Mouse (Mus musculus) hindbrain, embryonic 16.5 days (tissue): ENCODE data around the gene Sptlc3. TPM values are rescaled to one million over a fixed set of nuclear protein-coding genes. Genes with fewer than 3 reads are reported as not detected.

Experiments
- ATAC-seq: fragments of 200-750 bp; cut with Nextera tagmentation; 2 replicates; pipeline ENCODE4 v1.8.0; 2017; ENCODE audit warnings: moderate TSS enrichment, moderate library complexity
- H3K27ac ChIP-seq: fragments of 300-500 bp; sonication (generic); 2 replicates; pipeline ENCODE4 v1.5.1; 2014; ENCODE audit warnings: low read depth, mild to moderate bottlenecking, control low read depth, low read length, moderate library complexity
- H3K27me3 ChIP-seq: fragments of 300-500 bp; sonication (generic); replicated peaks from 2 replicates; pipeline ENCODE4 v1.6.1; 2014; ENCODE audit warnings: low read length; ENCODE audit not compliant: control insufficient read depth, insufficient read depth
- H3K36me3 ChIP-seq: fragments of 300-500 bp; sonication (generic); 2 replicates; pipeline ENCODE4 v1.6.1; 2014; ENCODE audit warnings: mild to moderate bottlenecking, low read length, moderate library complexity, mixed read lengths; ENCODE audit not compliant: control insufficient read depth, insufficient read depth
- H3K4me1 ChIP-seq: fragments of 300-500 bp; sonication (generic); 2 replicates; pipeline ENCODE4 v1.6.1; 2014; ENCODE audit warnings: low read depth, low read length; ENCODE audit not compliant: control insufficient read depth, insufficient read depth
- H3K4me2 ChIP-seq: fragments of 300-500 bp; sonication (generic); 2 replicates; pipeline ENCODE4 v1.6.1; 2014; ENCODE audit warnings: mild to moderate bottlenecking, low read length, control low read depth, moderate library complexity
- H3K4me3 ChIP-seq: fragments of 300-500 bp; sonication (generic); 2 replicates; pipeline ENCODE4 v1.5.1; 2014; ENCODE audit warnings: mild to moderate bottlenecking, low read length, control low read depth, moderate library complexity
- H3K9ac ChIP-seq: fragments of 300-500 bp; sonication (generic); 2 replicates; pipeline ENCODE4 v1.6.1; 2014; ENCODE audit warnings: low read depth, mild to moderate bottlenecking, control low read depth, low read length, moderate library complexity
- H3K9me3 ChIP-seq: fragments of 300-500 bp; sonication (generic); 2 replicates; pipeline ENCODE4 v1.6.1; 2014; ENCODE audit warnings: mild to moderate bottlenecking, low read length, moderate library complexity; ENCODE audit not compliant: control insufficient read depth
- WGBS: fragments of 180-500 bp; shearing (Covaris S2); extraction: QIAGEN DNeasy Blood & Tissue Kit; methylation state at CpG from one replicate; pipeline ENCODE4 v1.1.7; 2014; 5-methylcytosine and 5-hydroxymethylcytosine counted together
- polyA plus RNA-seq: library from polyadenylated mRNA; unstranded; fragments of >200 nt; fragmentation: Nextera tagmentation; extraction: Ambion mirVana; gene quantifications from 2 replicates; pipeline ENCODE4 v1.2.1, GENCODE M21; 2015

Gene Sptlc3
- polyA plus RNA-seq, 1 experiment from 2014 or later: 0.20 TPM

DNA sequence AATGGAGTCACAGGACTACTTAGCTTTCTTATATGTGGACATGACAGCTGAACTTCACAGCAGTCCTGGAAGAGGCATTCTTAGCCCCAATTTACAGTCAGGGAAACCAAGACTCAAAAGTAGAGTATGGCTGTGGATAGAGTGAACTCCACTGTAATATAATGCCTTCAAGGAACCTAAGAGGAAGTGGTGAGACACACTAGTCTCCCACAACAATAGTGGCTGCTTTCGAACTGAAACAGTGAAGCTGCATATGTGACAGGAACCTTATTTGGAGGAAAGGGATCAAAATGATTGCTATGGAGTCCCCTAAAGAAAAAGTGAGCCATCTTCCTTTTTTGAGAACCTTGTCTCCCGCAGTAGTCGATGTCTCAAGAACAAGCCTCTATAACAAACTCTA, 178.1 kb downstream of the Sptlc3 start:
- Histone ChIP-seq H3K36me3 (no peaks in the 10 kb centered on the region), H3K4me1 (peaks cover 9% of the 10 kb centered on the region), H3K9ac (no peak overlapping the region), H3K9me3 (no peaks in the 10 kb centered on the region), H3K27ac (no peak overlapping the region), H3K27me3 (no peaks in the 10 kb centered on the region), H3K4me3 (no peak overlapping the region), H3K4me2 (no peak overlapping the region)
- no peak for ATAC-seq
- WGBS: 85% methylated on average over 3 of the region's 3 CpGs

DNA sequence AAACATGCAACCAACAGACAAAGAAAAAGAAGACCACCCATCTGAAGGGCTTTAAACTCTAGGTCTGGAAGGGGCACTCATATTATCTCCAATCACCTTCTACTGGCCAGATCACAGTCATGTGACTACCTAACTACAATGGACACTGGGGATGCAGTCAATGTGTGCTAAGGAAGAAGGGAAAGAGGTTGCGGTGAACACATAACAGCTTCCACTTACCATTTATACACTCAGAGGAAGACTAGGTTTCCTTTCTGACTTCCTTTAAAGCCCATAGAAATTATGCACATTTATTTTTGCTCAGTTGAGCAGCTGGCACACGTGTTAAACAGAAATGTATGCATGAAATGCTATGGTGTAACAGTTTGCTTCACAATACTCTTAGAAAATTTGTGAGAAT, 178.7 kb downstream of the Sptlc3 start:
- no peak overlapping the region for H3K9ac ChIP-seq
- WGBS: 65% methylated on average over 2 of the region's 2 CpGs
- ATAC-seq: no peak
- no peaks in the 10 kb centered on the region for H3K36me3 ChIP-seq
- no peak overlapping the region for H3K4me3 ChIP-seq
- no peak overlapping the region for H3K27ac ChIP-seq
- H3K27me3 ChIP-seq: no peaks in the 10 kb centered on the region
- no peaks in the 10 kb centered on the region for H3K9me3 ChIP-seq
- no peak overlapping the region for H3K4me2 ChIP-seq
- peaks cover 10% of the 10 kb centered on the region for H3K4me1 ChIP-seq

DNA sequence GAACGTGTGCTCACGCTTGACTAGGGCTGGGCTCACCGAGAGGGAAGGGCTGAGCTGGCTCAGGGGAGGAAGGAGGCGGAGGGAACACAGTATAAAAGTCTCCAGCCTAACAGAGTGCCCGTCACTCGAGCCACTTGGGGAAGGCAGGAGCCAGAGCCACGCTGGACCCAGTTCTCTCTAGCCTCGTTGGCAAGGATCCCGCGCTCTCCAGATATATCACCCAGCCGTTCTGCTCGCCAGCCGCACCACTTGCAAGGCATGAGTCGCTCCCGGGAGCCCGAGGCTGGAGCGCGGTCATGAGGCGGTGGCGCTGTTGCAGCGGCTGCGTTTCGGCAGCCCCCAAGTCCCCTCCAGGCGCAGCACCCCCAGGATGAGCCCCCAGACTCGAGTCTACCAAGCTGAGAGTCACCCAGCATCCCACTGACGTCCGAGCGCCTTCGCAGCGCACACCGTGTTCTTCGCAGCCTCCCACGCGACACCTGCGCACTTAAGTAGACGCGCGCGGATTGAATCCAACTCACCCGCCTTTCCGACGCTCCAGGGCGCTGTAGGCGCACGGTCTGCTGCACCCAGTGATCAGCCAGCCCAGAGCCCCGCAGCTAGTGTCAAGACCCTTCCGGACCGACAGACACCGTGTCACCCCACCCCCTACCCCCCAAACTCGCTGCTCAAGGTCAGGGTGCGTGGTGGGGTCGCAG, 183.5 kb downstream of the Sptlc3 start:
- peaks cover 7% of the 10 kb centered on the region for H3K27me3 ChIP-seq
- no peaks in the 10 kb centered on the region for H3K36me3 ChIP-seq
- peak overlapping the region; percentile 100 for H3K4me2 ChIP-seq
- H3K9ac ChIP-seq: peak overlapping the region; percentile 81
- peak overlapping the region; percentile 63 for H3K4me3 ChIP-seq
- under 1% methylated on average over 48 of the region's 52 CpGs for WGBS
- ATAC-seq: peak; percentile 81
- no peaks in the 10 kb centered on the region for H3K9me3 ChIP-seq
- H3K27ac ChIP-seq: peak overlapping the region; percentile 85; the same call in 1 of the 2 replicates
- peaks cover 14% of the 10 kb centered on the region for H3K4me1 ChIP-seq

- Histone ChIP-seq H3K27ac (peak within 1 kb of the TSS; percentile 85), H3K4me1 (peaks cover 14% of the 10 kb centered on the region), H3K36me3 (no peaks in the 10 kb centered on the region), H3K4me3 (peak within 1 kb of the TSS; percentile 63), H3K9me3 (no peaks in the 10 kb centered on the region), H3K9ac (peak within 1 kb of the TSS; percentile 81), H3K27me3 (peaks cover 7% of the 10 kb centered on the region), H3K4me2 (peak within 1 kb of the TSS; percentile 100)
- WGBS: under 1% methylated on average over 25 of the region's 39 CpGs
- peak; percentile 63 for ATAC-seq
These were observed 184.1 kb downstream of the Sptlc3 start, which contains the start of gene Ism1 for GRCm38 (mm10) chr2:139677809-139678274. TSS of gene Ism1 (plus strand) at chr2:139678178.

GRCm38 (mm10) chr2:139678275-139679140, 184.8 kb downstream of the Sptlc3 start:
- Histone ChIP-seq H3K27me3 (peaks cover 7% of the 10 kb centered on the region), H3K27ac (peak overlapping the region; percentile 85), H3K36me3 (no peaks in the 10 kb centered on the region), H3K9ac (peak overlapping the region; percentile 81), H3K4me1 (peaks cover 14% of the 10 kb centered on the region), H3K9me3 (no peaks in the 10 kb centered on the region), H3K4me3 (peak overlapping the region; percentile 63), H3K4me2 (peak overlapping the region; percentile 100)
- WGBS: under 1% methylated on average over 66 of the region's 84 CpGs
- peak; percentile 92 for ATAC-seq

DNA sequence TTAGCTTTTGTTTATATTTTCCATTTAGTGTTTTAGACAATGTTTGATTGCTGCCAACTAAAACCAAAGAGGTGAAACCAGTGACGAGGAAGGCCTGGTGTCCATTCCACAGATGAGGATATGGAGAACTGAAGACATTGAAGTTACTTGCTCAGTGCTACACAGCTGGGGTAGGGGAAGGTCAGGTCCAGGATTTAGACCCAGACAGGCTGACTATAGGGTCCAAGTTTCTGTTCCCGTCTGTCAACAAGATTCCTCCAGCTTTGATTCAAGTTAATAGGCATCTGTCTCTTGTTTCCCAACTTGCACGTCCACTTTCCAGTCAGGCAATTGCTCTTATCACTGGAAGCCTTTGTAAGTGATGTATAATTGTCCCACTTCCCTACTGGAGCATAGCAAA, 188.8 kb downstream of the Sptlc3 start:
- ATAC-seq: no peak
- Histone ChIP-seq H3K4me1 (peaks cover 4% of the 10 kb centered on the region; the same call in 1 of the 2 replicates), H3K4me2 (no peak overlapping the region), H3K9me3 (no peaks in the 10 kb centered on the region), H3K27ac (no peak overlapping the region), H3K27me3 (peaks cover 7% of the 10 kb centered on the region), H3K9ac (no peak overlapping the region), H3K4me3 (no peak overlapping the region), H3K36me3 (no peaks in the 10 kb centered on the region)
- 87% methylated on average over 3 of the region's 3 CpGs for WGBS

Other genes with a start within 250 kb of the Sptlc3 start
- gene Ism1, start 184.3 kb downstream of the Sptlc3 start, polyA plus RNA-seq: 0.79 and 1.1 TPM in 2 replicates